Mouse (Mus musculus): ENCODE results near the gene Cdk8.

- TF ChIP-seq POLR2A (IDR thresholded peaks at IDR 0.05; ENCODE audit: insufficient read depth, low read depth, low read length), result no peak
- peak; percentile 38 for TF ChIP-seq CTCF (IDR thresholded peaks at IDR 0.05)
These were observed 29.0 kb downstream of the Cdk8 start for GRCm38 (mm10) chr5:146260003-146260402.
